Mouse (Mus musculus): ENCODE measurements around the gene Dennd4a.

DNA sequence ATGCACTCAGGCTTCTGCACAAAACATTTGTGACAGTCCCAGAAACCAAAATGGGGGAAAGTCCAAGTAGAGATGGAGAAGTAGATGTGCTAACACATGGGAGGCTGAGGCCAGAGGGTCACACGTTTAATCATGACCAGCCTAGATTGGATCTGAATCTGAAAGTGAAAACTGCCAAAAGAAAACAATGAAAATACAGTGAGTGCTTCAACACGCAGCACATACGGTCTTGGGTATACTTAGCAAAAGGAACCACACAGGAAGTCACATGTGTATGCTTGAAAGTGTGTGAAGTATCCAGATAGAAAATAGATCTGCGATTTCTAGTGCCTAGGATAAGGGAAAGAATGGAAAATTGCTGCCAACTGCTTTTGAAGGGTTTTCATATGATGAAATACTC is 103.5 kb downstream of the Dennd4a start:
- TF ChIP-seq EP300 (IDR thresholded peaks at IDR 0.05) (no peak), CTCF (IDR thresholded peaks at IDR 0.05) (no peak)
